Mouse (Mus musculus) induced T-regulatory cell, adult 2 months (primary cell): ENCODE measurements at regions not wholly inside any gene's neighbourhood (a gene's known extent, or its start where the extent isn't known, plus 50 kb on each side); places are given as distances from the start of the nearest gene placed in this dataset.

Experiments used
- DNase-seq: peaks from one replicate; pipeline ENCODE4 v3.0.0-alpha.2; 2012; ENCODE audit warnings: low read depth

GRCm38 (mm10) chr7:129441085-129441617 is 150.5 kb upstream of the Wdr11 start:
- no peak for DNase-seq

GRCm38 (mm10) chr7:129469496-129469895 is 122.2 kb upstream of the Wdr11 start:
- peak; percentile 14 for DNase-seq

- no peak for DNase-seq
Observed at GRCm38 (mm10) chr7:129483736-129484135, 107.9 kb upstream of the Wdr11 start.

DNA sequence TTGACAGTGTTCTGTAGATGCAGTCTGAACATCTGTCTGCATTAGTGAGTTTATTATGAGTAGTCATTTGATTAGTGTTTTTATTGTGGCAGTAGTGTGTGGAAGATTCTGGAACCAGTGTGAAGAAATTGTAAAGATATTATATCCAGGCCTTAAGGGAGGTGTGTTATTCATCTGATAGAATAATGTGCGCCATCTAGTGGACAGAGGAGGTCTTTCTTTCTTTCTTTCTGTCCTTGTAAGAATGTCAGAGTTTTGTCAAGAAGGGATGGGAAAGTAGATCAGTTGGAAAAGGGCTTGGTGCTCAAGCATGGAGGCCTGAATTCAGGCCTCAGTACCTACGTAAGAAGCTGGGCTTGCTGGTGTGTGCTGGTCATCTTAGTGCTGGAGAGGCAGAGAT is 84.8 kb upstream of the Wdr11 start:
- peak; percentile 35 for DNase-seq

GRCm38 (mm10) chr7:129509631-129510132 is 82.0 kb upstream of the Wdr11 start:
- DNase-seq = no peak

GRCm38 (mm10) chr7:129514619-129515018 is 77.0 kb upstream of the Wdr11 start:
- no peak for DNase-seq

GRCm38 (mm10) chr7:129524369-129524915 is 67.2 kb upstream of the Wdr11 start:
- DNase-seq = no peak

DNA sequence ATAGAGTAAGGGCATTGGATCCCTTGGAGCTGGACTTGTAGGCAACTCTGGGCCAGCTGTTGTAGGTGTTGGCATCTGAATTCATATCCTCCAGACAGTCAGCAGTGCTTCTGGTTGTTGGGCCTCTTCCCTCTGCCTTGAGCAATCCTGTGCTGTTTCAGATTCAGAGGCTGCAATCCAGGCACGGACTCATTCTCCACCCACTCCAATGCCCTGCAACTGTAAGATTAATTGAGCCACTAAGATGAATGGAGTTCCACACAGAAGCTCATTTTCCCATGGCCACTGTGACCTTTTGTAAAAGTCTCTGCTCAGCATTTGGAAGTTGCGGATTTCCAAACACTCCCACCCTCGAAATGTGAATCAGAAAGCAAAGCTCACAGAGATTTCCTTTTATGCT is 65.7 kb upstream of the Wdr11 start:
- DNase-seq = no peak

- no peak for DNase-seq
Observed at GRCm38 (mm10) chr7:129528263-129528662, 63.4 kb upstream of the Wdr11 start.

GRCm38 (mm10) chr7:129533366-129533905 is 58.2 kb upstream of the Wdr11 start:
- no peak for DNase-seq
